Mouse (Mus musculus) G1E (cell line): ENCODE results near the gene Vrk1.

Source experiments
- CTCF ChIP-seq: IDR thresholded peaks from 2 replicates; pipeline ENCODE4 v1.5.1; 2012; ENCODE audit warnings: low read depth, low read length, inconsistent platforms, mixed read lengths
- GATA1 ChIP-seq: IDR thresholded peaks from 2 replicates; pipeline ENCODE4 v1.6.1; 2012; ENCODE audit warnings: borderline replicate concordance, low read length, inconsistent platforms, mixed read lengths
- GATA2 ChIP-seq: IDR thresholded peaks from 2 replicates; pipeline ENCODE4 v1.6.1; 2012; ENCODE audit warnings: low read depth, low read length, inconsistent platforms, borderline replicate concordance
- POLR2AphosphoS5 ChIP-seq: IDR thresholded peaks from 2 replicates; pipeline ENCODE4 v1.6.1; 2012; ENCODE audit warnings: low read depth, low read length, inconsistent platforms; ENCODE audit not compliant: insufficient replicate concordance
- TAL1 ChIP-seq: conservative IDR thresholded peaks from 2 replicates; pipeline ENCODE4 v1.6.1; 2012; ENCODE audit warnings: low read depth, low read length, inconsistent platforms, mixed read lengths

GRCm38 (mm10) chr12:106020063-106020462 is 10.0 kb downstream of the Vrk1 start:
- TF ChIP-seq GATA1 (no peak), CTCF (no peak), TAL1 (no peak), GATA2 (no peak), POLR2AphosphoS5 (no peak)
